Mouse (Mus musculus) 3134 (cell line): ENCODE data around the gene Zfp987.
"Not testable (repeated sequence)": the region's sequence is repeated elsewhere in the genome, so short reads cannot be mapped to it uniquely, and the experiment has no call there.

Experiments
- DNase-seq: peaks from one replicate; pipeline ENCODE4 v3.0.0-alpha.2; 2011; ENCODE audit warnings: low spot score; ENCODE audit not compliant: insufficient read length; ENCODE audit errors: extremely low read depth

The Zfp987 gene

DNA sequence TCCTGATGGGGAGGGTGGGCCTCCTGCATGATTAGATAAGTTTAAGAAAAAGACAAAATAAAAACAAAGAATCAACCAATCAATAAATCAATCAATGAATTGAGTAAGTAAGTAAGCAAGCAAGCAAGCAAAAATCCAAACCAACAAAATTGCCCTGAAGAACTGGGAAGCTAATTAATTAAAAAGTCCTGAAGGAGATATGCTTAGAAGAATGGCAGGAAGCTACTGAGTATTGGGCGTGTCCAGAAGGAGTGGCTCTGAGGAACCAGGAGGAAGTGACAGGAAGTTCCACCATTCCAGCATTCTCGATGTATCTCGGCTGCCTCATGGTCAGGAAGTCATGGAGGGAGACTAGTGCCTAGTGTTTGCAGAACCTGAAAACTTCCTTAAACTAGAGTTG, at the start of gene Zfp987:
Gene Zfp987, plus strand, starts transcription at position 301 of the 400 bp plus-strand sequence.
- not testable (repeated sequence) for DNase-seq

DNA sequence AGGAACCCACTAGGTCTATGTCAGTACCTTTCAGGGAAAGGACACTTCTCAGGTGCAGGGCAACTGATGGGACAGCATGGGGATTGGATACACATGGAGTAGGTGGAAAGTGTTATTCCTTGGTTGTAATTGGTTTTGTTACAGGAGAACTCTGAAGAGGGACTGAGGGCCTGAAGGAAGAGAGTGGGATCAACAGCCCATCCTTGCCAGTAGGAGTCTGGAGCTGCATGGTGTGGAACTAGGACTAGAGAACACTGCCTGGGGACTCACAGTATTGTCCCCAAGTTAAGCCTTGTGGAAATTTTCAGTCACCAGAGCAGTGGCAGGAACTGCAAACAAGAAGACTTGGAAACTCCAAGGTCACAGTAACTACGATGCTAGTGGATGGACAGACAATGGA, 44.6 kb upstream of the Zfp987 start:
- DNase-seq = not testable (repeated sequence)

DNA sequence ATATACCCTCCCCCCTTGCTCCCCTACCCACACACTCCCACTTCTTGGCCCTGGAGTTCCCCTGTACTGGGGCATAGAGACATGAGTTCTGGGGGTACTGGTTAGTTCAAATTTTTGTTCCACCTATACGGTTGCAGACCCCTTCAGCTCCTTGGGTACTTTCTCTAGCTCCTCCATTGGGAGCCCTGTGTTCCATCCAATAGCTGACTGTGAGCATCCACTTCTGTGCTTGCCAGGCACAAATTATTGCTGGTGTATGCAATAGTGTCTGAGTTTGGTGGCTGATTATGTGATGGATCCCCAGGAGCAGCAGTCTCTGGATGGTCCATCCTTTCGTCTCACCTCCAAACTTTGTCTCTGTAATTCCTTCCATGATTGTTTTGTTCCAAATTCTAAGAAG, 43.7 kb upstream of the Zfp987 start:
- DNase-seq = not testable (repeated sequence)

DNA sequence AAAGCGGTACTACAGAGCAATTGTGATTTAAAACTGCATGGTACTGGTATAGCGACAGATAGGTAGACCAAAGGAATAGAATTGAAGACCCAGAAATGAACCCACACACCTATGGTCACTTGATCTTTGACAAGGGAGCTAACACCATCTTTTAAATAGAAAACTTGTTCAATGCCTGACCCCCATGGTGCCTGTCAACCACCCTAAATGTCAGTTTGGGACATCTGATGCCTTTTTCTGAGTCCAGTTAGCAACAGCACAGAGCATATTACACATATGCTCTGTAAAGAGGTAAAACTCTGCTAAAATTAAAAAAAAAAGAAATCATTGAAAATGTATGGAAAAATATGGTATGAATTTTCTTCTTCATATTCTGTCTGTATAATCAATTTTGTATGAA, 41.8 kb upstream of the Zfp987 start:
- no peak for DNase-seq

DNA sequence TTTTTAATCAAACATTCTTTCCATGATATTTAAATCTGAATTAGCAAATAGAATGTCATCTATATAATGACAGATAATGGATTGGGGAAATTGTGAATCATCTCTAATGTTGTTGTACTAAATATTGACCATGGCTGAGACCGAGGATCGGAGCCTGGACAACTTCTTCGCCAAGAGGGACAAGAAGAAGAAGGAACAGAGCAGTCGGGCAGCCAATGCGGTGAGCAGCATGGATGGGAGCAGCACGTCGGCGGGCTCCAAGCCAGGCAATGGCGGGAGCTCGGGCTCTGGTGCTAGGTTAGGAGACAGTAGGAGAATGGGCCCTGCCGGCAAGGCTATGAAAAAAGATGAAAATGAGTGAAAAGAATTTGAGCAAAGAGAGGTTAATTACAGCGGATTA, 38.5 kb upstream of the Zfp987 start:
- not testable (repeated sequence) for DNase-seq

DNA sequence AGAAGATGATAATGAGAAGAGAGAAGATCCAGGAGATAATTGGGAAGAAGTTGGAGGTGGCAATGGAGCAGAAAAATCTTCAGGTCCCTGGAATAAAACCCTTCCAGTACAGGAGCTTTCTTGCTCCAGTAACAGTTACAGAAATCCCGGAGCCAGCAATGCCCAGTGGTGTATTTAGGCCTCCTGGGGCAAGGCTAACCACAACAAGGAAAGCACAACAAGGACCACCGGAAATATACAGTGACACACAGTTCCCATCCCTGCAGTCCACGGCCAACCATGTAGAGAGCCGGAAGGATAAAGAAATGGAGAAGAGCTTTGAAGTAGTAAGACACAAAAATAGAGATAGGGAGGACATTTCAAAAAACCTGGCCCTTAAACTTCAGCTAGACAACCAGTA, 38.0 kb upstream of the Zfp987 start:
- not testable (repeated sequence) for DNase-seq

DNA sequence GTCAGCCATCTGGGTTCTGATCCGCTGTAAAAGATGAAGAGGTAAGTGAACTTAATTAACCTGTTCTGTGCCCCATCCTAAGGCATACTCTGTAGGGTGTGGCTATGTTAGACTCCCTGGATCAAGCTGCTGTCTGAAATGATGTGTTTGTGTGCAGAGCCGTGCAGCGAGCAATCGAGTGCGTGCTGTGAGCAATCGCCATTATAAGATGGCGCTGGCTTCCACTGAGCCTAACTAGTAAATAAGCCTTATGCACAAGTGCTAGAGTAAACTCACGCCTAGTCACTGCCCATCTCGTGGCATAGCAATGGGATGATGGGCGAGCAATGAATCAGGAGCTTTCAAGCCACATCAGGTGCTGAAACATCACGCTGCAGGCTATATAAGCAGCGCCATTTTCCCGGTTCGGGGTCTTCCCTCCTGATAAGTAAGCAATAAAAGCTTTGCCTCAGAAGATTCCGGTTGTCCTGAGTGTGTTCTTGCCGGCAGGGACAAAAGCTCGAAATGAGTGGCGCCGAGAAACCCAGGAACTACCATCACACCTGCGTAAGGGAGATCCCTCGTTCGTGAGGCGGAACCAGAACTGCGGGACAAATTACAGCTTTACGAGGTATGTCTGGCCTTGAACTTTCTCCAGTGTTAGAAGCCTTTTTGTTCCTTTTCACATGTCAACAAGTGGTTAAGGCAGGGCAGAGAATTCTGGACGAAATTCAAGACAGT, 37.0 kb upstream of the Zfp987 start:
- DNase-seq = not testable (repeated sequence)

DNA sequence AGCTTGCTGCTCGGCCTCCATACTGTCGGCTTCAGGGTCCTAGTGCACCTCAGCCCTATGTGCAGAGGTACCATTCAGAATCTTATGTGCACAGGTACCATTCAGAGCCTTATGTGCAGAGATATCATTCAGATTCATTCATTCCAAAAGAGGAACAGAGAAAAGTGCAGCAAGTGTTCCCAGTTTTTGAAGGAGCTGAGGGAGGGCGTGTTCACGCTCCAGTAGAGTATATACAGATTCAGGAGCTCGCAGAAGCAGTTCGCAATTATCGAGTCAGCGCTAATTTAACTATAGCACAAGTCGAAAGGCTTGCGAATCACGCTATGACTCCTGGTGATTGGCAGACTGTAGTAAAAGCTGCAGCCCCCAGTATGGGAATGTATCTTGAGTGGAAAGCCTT, 36.0 kb upstream of the Zfp987 start:
- DNase-seq = not testable (repeated sequence)

DNA sequence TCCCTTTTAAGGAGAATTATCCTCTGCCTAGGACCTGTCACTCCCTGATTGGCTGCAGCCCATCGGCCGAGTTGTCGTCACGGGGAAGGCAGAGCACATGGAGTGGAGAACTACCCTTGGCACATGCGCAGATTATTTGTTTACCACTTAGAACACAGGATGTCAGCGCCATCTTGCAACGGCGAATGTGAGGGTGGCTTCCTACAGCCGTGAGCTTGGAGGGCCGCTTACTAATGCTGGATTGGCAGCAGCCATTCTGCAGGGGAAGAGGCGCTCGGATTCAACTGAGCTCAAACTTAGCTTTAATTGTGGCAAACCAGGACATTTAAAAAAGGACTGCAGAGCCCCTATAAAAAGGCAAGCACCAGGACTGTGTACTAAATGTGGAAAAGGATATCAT, 35.1 kb upstream of the Zfp987 start:
- DNase-seq = not testable (repeated sequence)

DNA sequence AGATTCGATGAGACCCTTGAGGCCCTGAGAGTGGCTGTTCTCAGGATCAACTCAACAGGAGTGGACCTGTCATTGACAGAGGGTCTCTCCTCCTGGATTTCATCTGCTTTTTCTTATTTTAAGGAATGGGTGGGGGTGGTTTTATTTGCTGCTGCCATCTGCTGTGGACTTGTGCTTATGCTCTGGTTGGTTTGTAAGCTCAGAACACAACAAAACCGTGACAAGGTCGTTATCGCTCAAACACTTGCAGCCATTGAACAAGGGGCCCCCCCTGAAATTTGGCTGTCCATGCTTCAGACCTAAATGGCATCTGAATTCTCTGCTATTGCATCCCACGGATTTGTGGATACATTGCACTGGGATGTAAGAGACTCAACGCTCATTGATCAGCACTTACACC, 34.1 kb upstream of the Zfp987 start:
- not testable (repeated sequence) for DNase-seq

DNA sequence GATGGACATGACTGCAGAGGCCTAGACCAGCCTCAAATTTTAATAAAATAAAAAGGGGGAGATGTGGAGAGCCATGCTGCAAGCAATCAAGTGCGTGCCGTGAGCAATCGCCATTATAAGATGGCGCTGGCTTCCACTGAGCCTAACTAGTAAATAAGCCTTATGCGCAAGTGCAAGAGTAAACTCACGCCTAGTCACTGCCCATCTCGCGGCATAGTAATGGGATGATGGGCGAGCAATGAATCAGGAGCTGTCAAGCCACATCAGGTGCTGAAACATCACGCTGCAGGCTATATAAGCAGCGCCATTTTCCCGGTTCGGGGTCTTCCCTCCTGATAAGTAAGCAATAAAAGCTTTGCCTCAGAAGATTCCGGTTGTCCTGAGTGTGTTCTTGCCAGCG, 33.5 kb upstream of the Zfp987 start:
- DNase-seq = not testable (repeated sequence)

DNA sequence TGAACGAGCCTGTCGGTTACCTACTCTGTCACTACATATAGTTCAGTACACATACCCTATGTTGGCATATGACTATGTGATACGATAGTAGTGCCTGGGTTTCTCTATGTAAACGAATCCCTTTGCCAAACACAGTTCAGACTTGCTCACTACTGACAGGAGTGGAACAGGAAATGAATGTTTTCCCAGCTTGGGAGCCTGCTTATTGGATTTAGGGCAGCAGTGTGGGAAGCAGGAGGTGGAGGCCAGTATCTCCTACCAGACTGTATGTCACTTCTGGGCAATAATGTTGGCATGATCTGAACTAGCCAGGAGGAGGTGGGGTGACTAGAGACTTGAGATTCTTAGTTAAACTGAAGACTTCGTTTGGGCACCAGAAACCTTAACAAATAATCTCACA, 32.3 kb upstream of the Zfp987 start:
- DNase-seq = not testable (repeated sequence)

DNA sequence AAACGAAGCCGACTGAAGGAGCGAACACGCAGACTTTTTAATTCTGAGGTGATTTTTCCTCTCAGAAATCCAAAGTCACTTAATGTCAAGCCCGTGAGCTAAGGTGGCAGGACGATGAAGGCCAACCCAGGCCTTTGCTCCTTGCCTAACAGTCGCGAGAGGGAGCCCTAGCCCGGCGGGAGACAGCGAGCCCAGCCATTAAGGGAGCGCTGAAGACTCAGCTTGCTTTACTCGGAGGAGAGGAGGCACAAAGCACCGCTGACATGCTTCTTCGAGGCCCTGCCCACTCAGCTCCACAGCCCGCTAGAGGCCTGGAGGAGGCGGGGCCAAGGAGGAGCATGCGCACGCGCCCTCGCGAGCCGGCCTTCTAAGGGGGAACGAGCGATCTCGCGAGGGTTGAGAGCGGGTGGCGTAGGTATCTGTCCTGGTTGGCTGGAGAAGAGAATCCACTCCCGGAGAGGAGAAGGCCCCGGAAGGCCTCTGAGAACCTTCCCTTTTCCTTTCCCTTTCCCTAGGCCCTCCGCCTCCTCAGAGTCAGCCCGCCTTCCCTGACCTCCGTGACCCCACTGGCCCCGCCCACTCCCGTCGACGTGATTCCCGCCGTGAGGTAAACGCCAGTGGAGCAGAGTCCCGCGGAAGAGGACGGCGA, 30.0 kb upstream of the Zfp987 start:
- DNase-seq = not testable (repeated sequence)

DNA sequence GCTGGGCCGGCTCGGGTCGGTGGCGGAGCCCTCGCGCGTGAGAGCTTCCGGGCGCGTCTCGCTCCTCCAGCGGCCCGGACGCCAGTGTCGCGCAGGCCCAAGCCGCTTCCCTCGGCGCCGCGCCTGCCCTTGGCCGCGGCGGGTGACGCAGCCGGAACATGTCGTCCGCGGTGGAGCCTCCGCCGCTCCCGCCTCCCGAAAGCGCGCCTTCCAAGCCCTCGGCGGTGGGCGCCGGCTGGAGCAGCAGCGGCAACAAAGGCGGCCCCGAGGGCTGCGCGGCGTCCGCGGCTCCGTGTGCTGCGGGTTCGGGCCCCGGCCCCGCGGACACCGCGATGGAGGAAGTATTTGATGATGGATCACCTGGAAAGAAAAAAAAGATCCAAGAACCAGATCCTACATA, 29.5 kb upstream of the Zfp987 start:
- not testable (repeated sequence) for DNase-seq

DNA sequence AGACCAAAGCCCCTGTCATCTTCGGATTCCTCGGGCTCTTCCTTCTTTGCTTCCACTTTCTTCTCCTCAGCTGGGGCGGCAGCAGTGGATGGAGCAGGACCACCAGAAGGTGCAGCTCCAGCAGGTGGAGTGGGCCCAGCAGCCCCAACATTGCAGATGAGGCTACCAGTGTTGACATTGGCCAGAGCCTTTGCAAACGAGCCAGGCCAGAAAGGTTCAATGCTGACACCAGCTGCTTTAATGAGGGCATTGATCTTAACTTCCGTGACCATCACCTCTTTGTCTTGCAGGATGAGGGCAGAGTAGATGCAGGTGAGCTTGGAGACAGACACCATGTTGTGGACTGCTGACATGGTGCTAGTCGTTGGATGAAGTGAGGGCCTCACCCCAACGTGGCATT, 23.8 kb upstream of the Zfp987 start:
- not testable (repeated sequence) for DNase-seq

DNA sequence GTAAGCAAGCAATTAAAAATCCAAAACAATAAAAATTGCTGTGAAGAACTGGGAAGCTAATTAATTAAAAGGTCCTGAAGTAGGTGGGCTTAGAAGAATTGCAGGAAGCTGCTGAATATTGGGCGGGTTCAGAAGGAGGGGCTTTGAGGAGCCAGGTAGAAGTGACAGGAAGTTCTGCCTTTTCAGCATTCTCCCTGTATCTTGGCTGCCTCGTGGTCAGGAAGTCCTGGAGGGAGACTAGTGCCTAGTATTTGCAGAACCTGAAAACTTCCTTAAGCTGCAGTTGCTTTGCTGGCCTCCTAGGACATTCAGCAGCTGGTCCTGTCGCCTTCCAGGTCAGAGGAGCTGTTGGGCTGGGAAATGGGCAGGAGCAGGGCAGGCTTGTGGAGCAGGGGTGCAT, 4.3 kb downstream of the Zfp987 start:
- DNase-seq = peak; percentile 6

DNA sequence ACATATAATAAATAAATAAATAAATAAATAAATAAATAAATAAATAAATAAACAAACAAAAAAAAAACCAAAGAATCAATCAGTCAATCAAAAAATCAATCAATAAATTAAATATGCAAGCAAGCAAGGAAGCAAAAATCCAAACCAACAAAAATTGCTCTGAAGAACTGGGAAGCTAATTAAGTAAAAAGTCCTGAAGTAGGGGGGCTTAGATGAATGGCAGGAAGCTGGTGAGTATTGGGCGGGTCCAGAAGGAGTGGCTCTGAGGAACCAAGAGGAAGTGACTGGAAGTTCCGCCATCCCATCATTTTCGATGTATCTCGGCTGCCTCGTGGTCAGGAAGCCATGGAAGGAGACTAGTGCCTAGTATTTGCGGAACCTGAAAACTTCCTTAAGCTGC, 59.4 kb downstream of the Zfp987 start, which contains the start of gene Zfp600:
Gene Zfp600, plus strand, starts transcription at position 301 of the 400 bp plus-strand sequence.
- not testable (repeated sequence) for DNase-seq

DNA sequence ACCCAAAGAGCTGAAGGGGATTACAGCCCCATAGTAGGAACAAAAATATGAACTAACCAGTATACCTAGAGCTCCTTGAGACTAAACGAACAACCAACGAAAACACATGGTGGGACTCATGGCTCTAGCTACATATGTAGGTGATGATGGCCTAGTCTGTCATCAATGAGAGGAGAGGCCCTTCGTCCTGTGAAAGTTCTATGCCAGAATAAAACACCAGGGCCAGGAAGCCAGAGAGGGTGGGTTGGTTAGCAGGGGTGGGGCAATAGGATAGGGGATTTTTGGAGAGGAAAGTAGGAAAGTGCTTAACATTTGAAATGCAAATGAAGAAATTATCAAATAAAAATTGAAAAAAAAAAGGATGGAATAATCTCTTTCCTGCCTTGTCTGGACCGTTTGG, 65.8 kb downstream of the Zfp987 start:
- DNase-seq = not testable (repeated sequence)

DNA sequence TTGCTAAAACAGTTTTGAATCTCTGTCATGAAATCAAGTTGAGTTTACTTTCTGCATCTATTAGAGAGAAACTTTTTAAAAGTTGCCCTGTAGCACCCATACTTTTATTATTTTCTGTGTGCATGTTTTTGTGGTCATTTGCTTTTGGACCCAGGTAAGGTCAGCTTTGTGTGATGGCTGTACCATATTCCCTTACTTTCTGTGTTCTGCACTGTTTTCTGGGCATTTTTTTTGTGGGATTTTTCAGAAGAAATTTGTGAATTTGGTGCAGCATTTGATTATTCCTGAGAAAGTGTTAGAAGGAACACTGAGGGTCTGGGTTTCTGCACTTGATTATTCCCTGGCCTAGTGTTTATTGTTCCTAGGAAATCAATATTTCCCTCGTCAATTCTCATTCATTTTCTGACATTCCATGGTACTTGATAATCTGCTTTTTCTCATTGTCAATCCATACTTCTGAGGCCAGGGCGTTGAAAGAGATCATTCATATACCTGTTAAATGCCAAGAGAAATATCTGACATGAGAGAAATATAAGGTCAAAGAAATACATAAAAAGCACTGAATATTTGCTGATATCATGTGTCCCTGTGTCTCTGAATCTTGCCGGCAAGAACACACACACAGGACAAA, 70.2 kb downstream of the Zfp987 start:
- not testable (repeated sequence) for DNase-seq

DNA sequence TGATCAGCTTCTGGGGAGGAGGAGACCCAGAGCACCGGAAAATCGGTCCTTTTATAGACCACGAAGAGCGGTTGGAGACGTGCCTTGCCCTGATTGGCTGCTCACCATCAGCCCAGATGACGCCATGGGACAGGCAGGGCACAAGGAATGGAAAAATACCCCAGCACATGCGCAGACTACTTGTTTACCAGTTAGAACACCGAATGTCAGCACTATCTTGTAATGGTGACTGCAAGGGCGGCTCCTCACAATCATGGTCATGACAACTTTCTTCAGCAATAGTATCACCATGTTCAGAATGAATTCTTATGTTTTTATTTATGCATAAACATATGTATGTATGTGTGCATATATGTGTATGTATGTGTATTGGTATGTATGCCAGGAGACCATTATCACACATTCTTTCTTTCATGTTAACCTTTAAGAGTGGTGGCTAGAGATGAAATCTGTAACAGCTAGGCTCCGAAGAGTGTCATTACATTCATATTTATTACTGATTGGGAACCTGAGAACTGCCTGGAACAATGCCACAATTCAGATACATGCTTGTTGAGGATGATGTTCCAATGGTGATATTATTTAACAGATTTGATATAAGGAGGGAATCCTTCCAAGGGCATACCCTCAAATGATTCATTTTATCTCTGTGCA, 70.9 kb downstream of the Zfp987 start:
- DNase-seq = not testable (repeated sequence)

DNA sequence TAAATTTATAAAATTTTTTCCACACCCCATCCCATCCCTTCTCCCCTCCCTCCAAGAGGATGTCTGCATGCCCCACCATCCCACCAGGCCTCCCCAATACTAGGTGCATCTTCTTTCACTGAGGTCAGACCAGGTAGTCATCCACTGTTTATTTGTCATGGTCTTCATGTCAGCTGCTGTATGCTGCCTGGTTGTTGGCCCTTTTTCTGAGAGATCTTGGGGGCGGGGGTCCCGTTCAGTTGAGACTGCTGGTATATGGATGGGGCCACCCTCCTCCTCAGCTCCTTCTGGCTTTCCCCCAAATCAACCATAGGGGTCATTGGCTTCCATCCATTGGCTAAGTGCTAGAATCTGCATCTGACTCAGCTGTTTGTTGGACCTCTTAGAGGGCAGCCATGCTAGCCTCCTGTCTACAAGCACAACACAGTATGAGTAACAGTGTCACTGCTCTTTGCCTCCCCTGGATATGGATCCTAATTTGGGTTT, 71.7 kb downstream of the Zfp987 start:
- DNase-seq = not testable (repeated sequence)
